Mouse (Mus musculus) small intestine, adult 2 months (tissue): Measurements from ENCODE around the gene Cdkl2. TPM values are rescaled to one million over a fixed set of nuclear protein-coding genes. Genes with fewer than 3 reads are reported as not detected.

Source experiments
- H3K27ac ChIP-seq: fragments of 200-500 bp; 2 replicates; pipeline ENCODE4 v1.5.1; 2012; ENCODE audit warnings: low read depth, low read length, control low read depth, inconsistent platforms; ENCODE audit not compliant: insufficient read depth
- H3K27me3 ChIP-seq: fragments of 200-500 bp; 2 replicates; pipeline ENCODE4 v1.6.1; 2012; ENCODE audit warnings: mild to moderate bottlenecking, moderate library complexity, low read length, inconsistent platforms; ENCODE audit not compliant: control insufficient read depth, insufficient read depth
- H3K36me3 ChIP-seq: fragments of 200-500 bp; 2 replicates; pipeline ENCODE4 v1.6.1; 2012; ENCODE audit warnings: mild to moderate bottlenecking, low read length, control low read depth, inconsistent platforms; ENCODE audit not compliant: control insufficient read depth, insufficient read depth
- H3K4me1 ChIP-seq: fragments of 200-500 bp; 2 replicates; pipeline ENCODE4 v1.6.1; 2012; ENCODE audit warnings: low read length, inconsistent platforms, mixed read lengths; ENCODE audit not compliant: control insufficient read depth, insufficient read depth, insufficient read length
- H3K4me3 ChIP-seq: fragments of 200-500 bp; 2 replicates; pipeline ENCODE4 v1.5.1; 2012; ENCODE audit warnings: low read depth, mild to moderate bottlenecking, control low read depth, inconsistent platforms, low read length, moderate library complexity
- CTCF ChIP-seq: fragments of 200-500 bp; IDR thresholded peaks from 2 replicates; pipeline ENCODE4 v1.5.1; 2012; ENCODE audit warnings: low read depth, mild to moderate bottlenecking, control low read depth, inconsistent platforms, low read length, moderate library complexity, mixed read lengths; ENCODE audit not compliant: insufficient replicate concordance, insufficient read length; ENCODE audit errors: extremely low read depth
- POLR2A ChIP-seq: fragments of 200-500 bp; IDR thresholded peaks from 2 replicates; pipeline ENCODE4 v1.6.1; 2012; ENCODE audit warnings: low read depth, mild to moderate bottlenecking, control low read depth, inconsistent platforms, low read length, moderate library complexity
- WGBS: fragments of 180-500 bp; shearing (Covaris S2); methylation state at CpG from one replicate; pipeline ENCODE4 v1.1.7; 2018; 5-methylcytosine and 5-hydroxymethylcytosine counted together
- polyA plus RNA-seq: library from polyadenylated mRNA; depleted of rRNA; stranded (reverse); fragments of >200 nt; gene quantifications from 2 replicates; pipeline ENCODE4 v1.2.3, GENCODE M21; 2012

Cdkl2 gene
- polyA plus RNA-seq, 1 experiment, result 0.41 TPM

- Histone ChIP-seq H3K27me3 (no peaks in the 10 kb centered on the region), H3K36me3 (no peaks in the 10 kb centered on the region), H3K4me3 (no peak overlapping the region), H3K4me1 (no peaks in the 10 kb centered on the region), H3K27ac (no peak overlapping the region)
- 86% methylated on average over 2 of the region's 2 CpGs for WGBS
- TF ChIP-seq CTCF (no peak), POLR2A (no peak)
These were observed 50.6 kb downstream of the Cdkl2 start for GRCm38 (mm10) chr5:91993061-91993460.

- no peak for TF ChIP-seq POLR2A
- no peak for TF ChIP-seq CTCF
- WGBS, result 57% methylated on average over 6 of the region's 6 CpGs
- Histone ChIP-seq H3K36me3 (no peaks in the 10 kb centered on the region), H3K27ac (no peak overlapping the region), H3K27me3 (no peaks in the 10 kb centered on the region), H3K4me1 (no peaks in the 10 kb centered on the region), H3K4me3 (no peak overlapping the region)
These were observed 52.3 kb downstream of the Cdkl2 start for GRCm38 (mm10) chr5:91991191-91991937.

GRCm38 (mm10) chr5:91989261-91989660, 54.4 kb downstream of the Cdkl2 start:
- TF ChIP-seq CTCF, result no peak
- no peak for TF ChIP-seq POLR2A

GRCm38 (mm10) chr5:91987799-91988198, 55.9 kb downstream of the Cdkl2 start:
- Histone ChIP-seq H3K4me1 (no peaks in the 10 kb centered on the region), H3K4me3 (no peak overlapping the region), H3K27ac (no peak overlapping the region), H3K27me3 (no peaks in the 10 kb centered on the region), H3K36me3 (no peaks in the 10 kb centered on the region)
- no peak for TF ChIP-seq POLR2A
- no peak for TF ChIP-seq CTCF
- WGBS, result 85% methylated on average over 2 of the region's 2 CpGs

More at GRCm38 (mm10) chr5:91989261-91989660, 54.4 kb downstream of the Cdkl2 start:
- no peak overlapping the region for H3K4me3 ChIP-seq
- WGBS, result 84% methylated on average over 9 of the region's 9 CpGs
- no peaks in the 10 kb centered on the region for H3K4me1 ChIP-seq
- no peaks in the 10 kb centered on the region for H3K36me3 ChIP-seq
- H3K27me3 ChIP-seq, result no peaks in the 10 kb centered on the region
- no peak overlapping the region for H3K27ac ChIP-seq

GRCm38 (mm10) chr5:91987236-91987635, 56.4 kb downstream of the Cdkl2 start, which contains the start of gene Odaph:
Gene Odaph (plus strand): TSS chr5:91987475.
- no peaks in the 10 kb centered on the region for H3K4me1 ChIP-seq
- H3K4me3 ChIP-seq, result no peak within 1 kb of the TSS
- H3K27ac ChIP-seq, result no peak within 1 kb of the TSS
- WGBS, result 76% methylated on average over 4 of the region's 4 CpGs
- no peaks in the 10 kb centered on the region for H3K36me3 ChIP-seq
- H3K27me3 ChIP-seq, result no peaks in the 10 kb centered on the region
- no peak for TF ChIP-seq CTCF

GRCm38 (mm10) chr5:91985721-91986120, 58.0 kb downstream of the Cdkl2 start:
- no peak for TF ChIP-seq POLR2A
- TF ChIP-seq CTCF, result no peak
- no peaks in the 10 kb centered on the region for H3K36me3 ChIP-seq
- no peak overlapping the region for H3K27ac ChIP-seq
- WGBS, result 72% methylated on average over 2 of the region's 2 CpGs
- H3K27me3 ChIP-seq, result no peaks in the 10 kb centered on the region
- no peak overlapping the region for H3K4me3 ChIP-seq
- no peaks in the 10 kb centered on the region for H3K4me1 ChIP-seq

- no peaks in the 10 kb centered on the region for H3K27me3 ChIP-seq
- TF ChIP-seq CTCF (no peak), POLR2A (no peak)
These were observed 60.2 kb downstream of the Cdkl2 start for GRCm38 (mm10) chr5:91983490-91983889.

More at GRCm38 (mm10) chr5:91983490-91983889, 60.2 kb downstream of the Cdkl2 start:
- Histone ChIP-seq H3K36me3 (no peaks in the 10 kb centered on the region), H3K27ac (no peak overlapping the region), H3K4me1 (no peaks in the 10 kb centered on the region), H3K4me3 (no peak overlapping the region)
- 72% methylated on average over 2 of the region's 2 CpGs for WGBS
